In genomic region chr9:112261986-112262901, GRCm38 (mm10) we compare ENCODE assay signal across 12 mouse cellular contexts. TPM values are rescaled to one million over a fixed set of nuclear protein-coding genes. Genes with fewer than 3 reads are reported as not detected.
DNase-seq lines count a peak whose midpoint lies in the region; ATAC-seq and TF ChIP-seq lines count a peak whose summit lies in the region.
"Had no signal": no experiment of that assay in that cellular context is flagged by ENCODE, and none has a peak within 500 bp of the region (broad histone marks: within the 10 kb centered on the region; RNA-seq: fewer than 3 reads in every experiment).

No protein-coding gene starts in this region.

- no peak for TF ChIP-seq CTCF in layer of hippocampus, adult 2 months (conservative IDR thresholded peaks at IDR 0.05)

- H3K4me2 ChIP-seq in neural tube, embryonic 14.5 days (ENCODE audit: low read depth, low read length) = no peak overlapping the region
- no peak overlapping the region for H3K4me2 ChIP-seq in heart, embryonic 11.5 days
- H3K4me2 ChIP-seq: heart, embryonic 15.5 days; kidney, embryonic 15.5 days; midbrain, embryonic 11.5 days had no signal

- no peaks in the 10 kb centered on the region for H3K4me1 ChIP-seq in neural tube, embryonic 14.5 days (ENCODE audit: control insufficient read depth, insufficient read depth, low read length)
- no peaks in the 10 kb centered on the region for H3K4me1 ChIP-seq in heart, embryonic 11.5 days (ENCODE audit: control insufficient read depth, insufficient read depth, low read length)
- H3K4me1 ChIP-seq: heart, embryonic 15.5 days; kidney, embryonic 15.5 days had no signal

- 48% methylated on average over 16 of the region's 16 CpGs for WGBS in neural tube, embryonic 14.5 days
- 84% methylated on average over 16 of the region's 16 CpGs for WGBS in heart, embryonic 11.5 days (ENCODE audit: insufficient replicate concordance)

- peak; percentile 83 for ATAC-seq in neural tube, embryonic 14.5 days (ENCODE audit: low read depth)
- no peak for ATAC-seq in heart, embryonic 11.5 days (replicated peaks; ENCODE audit: insufficient number of reproducible peaks, low FRiP score, low TSS enrichment)
- ATAC-seq: forebrain, embryonic 14.5 days had no signal

- DNase-seq in brain, embryonic 18.5 days (ENCODE audit: low read depth, low spot score) = peak; percentile 61
- DNase-seq in cerebellum, adult 8-10 months = peak; percentile 79
- DNase-seq in layer of hippocampus, adult 2 months (ENCODE audit: low spot score in 2 of 2) = peak; percentile 68 to 81
- no peak for DNase-seq in spleen, adult 12 weeks (ENCODE audit: low spot score)
- DNase-seq in adrenal gland, postnatal 4 days (ENCODE audit: low spot score in 2 of 2) = no peak
- DNase-seq: thymus, postnatal 14 days had no signal

- peak overlapping the region; percentile 83 for H3K27ac ChIP-seq in layer of hippocampus, adult 2 months
- H3K27ac ChIP-seq in neural tube, embryonic 14.5 days (ENCODE audit: low read depth, low read length) = peak overlapping the region; percentile 45; the same call in 1 of the 2 replicates
- no peak overlapping the region for H3K27ac ChIP-seq in heart, embryonic 11.5 days (ENCODE audit: low read depth, low read length)
- H3K27ac ChIP-seq: heart, embryonic 15.5 days; kidney, embryonic 15.5 days had no signal

- H3K27me3 ChIP-seq in neural tube, embryonic 14.5 days (ENCODE audit: control insufficient read depth, insufficient read depth, low read length) = no peaks in the 10 kb centered on the region
- no peaks in the 10 kb centered on the region for H3K27me3 ChIP-seq in heart, embryonic 11.5 days (ENCODE audit: control insufficient read depth, insufficient read depth, low read length)
- H3K27me3 ChIP-seq: heart, embryonic 15.5 days; kidney, embryonic 15.5 days had no signal

- no peak overlapping the region for H3K4me3 ChIP-seq in layer of hippocampus, adult 2 months
- no peak overlapping the region for H3K4me3 ChIP-seq in neural tube, embryonic 14.5 days (ENCODE audit: low read depth, low read length)
- no peak overlapping the region for H3K4me3 ChIP-seq in heart, embryonic 11.5 days (ENCODE audit: low read depth, low read length)
- H3K4me3 ChIP-seq: heart, embryonic 15.5 days; kidney, embryonic 15.5 days had no signal

- no peak overlapping the region for H3K9ac ChIP-seq in neural tube, embryonic 14.5 days (replicated peaks; ENCODE audit: low read depth, low read length)
- no peak overlapping the region for H3K9ac ChIP-seq in heart, embryonic 11.5 days (ENCODE audit: low read depth, low read length)
- H3K9ac ChIP-seq: heart, embryonic 15.5 days; kidney, embryonic 15.5 days had no signal

- H3K9me3 ChIP-seq in neural tube, embryonic 14.5 days (ENCODE audit: control insufficient read depth, low read length) = no peaks in the 10 kb centered on the region
- no peaks in the 10 kb centered on the region for H3K9me3 ChIP-seq in heart, embryonic 11.5 days (replicated peaks; ENCODE audit: control insufficient read depth, low read length)
- H3K9me3 ChIP-seq: heart, embryonic 15.5 days; kidney, embryonic 15.5 days had no signal

- H3K36me3 ChIP-seq in neural tube, embryonic 14.5 days (ENCODE audit: control insufficient read depth, insufficient read depth, low read length) = no peaks in the 10 kb centered on the region
- H3K36me3 ChIP-seq in heart, embryonic 11.5 days (ENCODE audit: control insufficient read depth, insufficient read depth, low read length) = no peaks in the 10 kb centered on the region
- H3K36me3 ChIP-seq: heart, embryonic 15.5 days; kidney, embryonic 15.5 days had no signal

RNA-seq across cellular contexts. Expression of gene Arpp21, which starts 26.5 kb away (rescaled TPM):
- total RNA-seq in layer of hippocampus, adult 2 months (2021) = 100 to 1,000 TPM; 242 to 245 TPM
- polyA plus RNA-seq in neural tube, embryonic 14.5 days (2014; fragmentation: Nextera tagmentation; extraction: Ambion mirVana) = 39.6 and 59.8 TPM in 2 replicates
- 1 to 10 TPM in 1 of 2 experiments, under 1 TPM in 1; 0.95 to 4.9 TPM for total RNA-seq in adrenal gland, postnatal 4 days (2021)
- polyA plus RNA-seq in heart, embryonic 11.5 days (2014; fragmentation: Nextera tagmentation; extraction: Ambion mirVana) = 1.7 and 3.1 TPM in 2 replicates

Comparison
In these comparisons a context has a peak if more than half of its experiments do, and no peak if none do; other contexts are left out.
1. DNase-seq: peak in brain, embryonic 18.5 days (single experiment), cerebellum, adult 8-10 months (single experiment) and layer of hippocampus, adult 2 months (2 of 2); none in spleen, adult 12 weeks (single experiment) and adrenal gland, postnatal 4 days (0 of 2).
2. RNA of gene Arpp21, which starts 26.5 kb away (total RNA-seq): 242 to 245 TPM in layer of hippocampus, adult 2 months; 0.95 to 4.9 TPM in adrenal gland, postnatal 4 days; every median in the first group is over 10 times any median in the second.